Mouse (Mus musculus): ENCODE data around the gene Txndc5.

DNA sequence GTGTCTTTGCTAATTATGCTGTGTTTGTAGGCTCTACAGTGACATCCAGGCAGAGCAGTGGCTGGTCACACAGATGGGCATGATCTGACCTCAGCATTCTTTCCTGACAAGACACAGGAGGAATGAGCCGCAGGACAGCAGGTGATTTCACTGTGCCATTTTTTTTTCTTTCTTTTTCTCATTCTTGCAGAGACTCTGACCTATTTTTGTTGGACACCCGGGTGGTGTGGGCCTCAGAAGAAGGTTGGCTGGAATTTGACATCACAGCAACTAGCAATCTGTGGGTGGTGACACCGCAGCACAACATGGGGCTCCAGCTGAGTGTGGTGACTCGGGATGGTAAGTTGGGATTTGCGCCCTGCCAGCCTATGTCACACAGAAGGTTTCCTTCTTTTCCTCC is 43.9 kb downstream of the Txndc5 start:
- TF ChIP-seq EP300 (IDR thresholded peaks at IDR 0.05) (no peak), CTCF (IDR thresholded peaks at IDR 0.05) (no peak)

Data from lung, postnatal 0 days (tissue).